Mouse (Mus musculus): ENCODE measurements around the gene Mpi. TPM values are rescaled to one million over a fixed set of nuclear protein-coding genes. Genes with fewer than 3 reads are reported as not detected.

Mpi gene
- polyA plus RNA-seq, 1 experiment = 89.6 TPM

DNA sequence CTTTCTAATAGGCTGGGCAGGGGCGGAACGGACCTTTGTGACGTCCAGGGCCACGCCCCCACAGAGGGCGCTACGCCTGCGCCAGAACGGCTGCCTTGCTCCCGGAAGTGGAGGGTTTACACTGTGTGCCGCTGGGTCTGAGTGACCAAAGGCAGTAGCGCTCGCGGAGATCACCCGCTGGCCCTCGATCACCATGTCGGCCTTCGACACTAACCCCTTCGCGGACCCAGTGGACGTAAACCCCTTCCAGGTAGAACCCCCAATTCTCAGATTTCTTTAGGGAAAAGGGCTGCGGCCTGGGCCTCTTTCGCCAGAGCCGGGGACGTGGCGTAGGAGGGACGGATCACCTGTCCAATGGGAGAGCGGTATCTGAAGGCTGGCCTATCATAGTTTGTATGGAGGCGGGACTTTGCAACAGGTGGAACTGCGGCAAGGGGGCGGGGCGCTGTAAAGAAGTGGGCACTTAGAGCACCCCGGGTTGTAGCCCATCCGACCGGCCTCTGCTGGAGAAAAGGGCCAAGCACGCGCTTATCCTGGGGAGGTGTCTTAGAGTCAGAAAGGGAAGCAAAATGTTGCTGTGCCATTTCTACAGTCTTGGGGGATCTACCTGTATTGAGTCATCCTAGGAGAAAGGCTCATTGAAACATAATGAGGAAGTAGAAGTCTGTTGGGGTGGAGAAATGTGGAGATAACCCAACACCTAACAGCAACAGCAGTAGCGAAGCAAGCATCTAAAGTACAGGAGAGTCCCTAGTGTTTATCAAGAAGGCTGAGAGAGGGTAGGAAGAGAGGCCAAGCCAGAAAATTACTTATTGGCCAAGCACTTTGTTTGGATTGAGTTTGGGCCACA is 8.5 kb upstream of the Mpi start, which contains the start of gene Scamp2:
Gene Scamp2 (plus strand): TSS at position 83 of the 850 bp plus-strand sequence.
- no peaks in the 10 kb centered on the region for H3K27me3 ChIP-seq (ENCODE audit: control insufficient read depth, insufficient read depth, insufficient read length)
- peak within 1 kb of the TSS; percentile 91 for H3K4me2 ChIP-seq (ENCODE audit: low read depth)
- TF ChIP-seq MYOD1 (IDR thresholded peaks at IDR 0.05; ENCODE audit: control insufficient read depth in 1 of 3, insufficient read length in 2 of 3, low read depth in 2 of 3) (peak in 1 of 3 experiments; percentile 70), CEBPB (IDR thresholded peaks at IDR 0.05; ENCODE audit: insufficient read depth, poor library complexity, severe bottlenecking) (no peak), E2F4 (IDR thresholded peaks at IDR 0.05; ENCODE audit: insufficient read depth) (no peak), SRF (IDR thresholded peaks at IDR 0.05; ENCODE audit: control insufficient read depth, insufficient read length, low read depth) (no peak), TCF12 (IDR thresholded peaks at IDR 0.05; ENCODE audit: insufficient read depth, poor library complexity, severe bottlenecking) (no peak), REST (IDR thresholded peaks at IDR 0.05; ENCODE audit: insufficient read depth, insufficient read length) (no peak), MAX (IDR thresholded peaks at IDR 0.05; ENCODE audit: low read depth) (no peak), TCF3 (IDR thresholded peaks at IDR 0.05; ENCODE audit: insufficient read length, low read depth) (no peak), USF1 (IDR thresholded peaks at IDR 0.05; ENCODE audit: low read depth) (no peak), POLR2AphosphoS2 (IDR thresholded peaks at IDR 0.05; ENCODE audit: insufficient read length, low read depth) (peak; percentile 88), POLR2A (IDR thresholded peaks at IDR 0.05; ENCODE audit: insufficient read length, low read depth) (peak; percentile 86), MYOG (IDR thresholded peaks at IDR 0.05; ENCODE audit: control insufficient read depth in 1 of 3, insufficient read depth in 1 of 3, insufficient read length in 2 of 3, low read depth in 2 of 3) (peak; percentile 2 to 72 (median 17))
- peak within 1 kb of the TSS; percentile 57 for H3K4me3 ChIP-seq
- H3K36me3 ChIP-seq (ENCODE audit: control insufficient read depth, insufficient read depth) = no peaks in the 10 kb centered on the region
- H3K79me2 ChIP-seq (ENCODE audit: control insufficient read depth, insufficient read depth) = peaks cover 34% of the 10 kb centered on the region
- H3ac ChIP-seq (ENCODE audit: control insufficient read depth, insufficient read length) = peak within 1 kb of the TSS; percentile 43

DNA sequence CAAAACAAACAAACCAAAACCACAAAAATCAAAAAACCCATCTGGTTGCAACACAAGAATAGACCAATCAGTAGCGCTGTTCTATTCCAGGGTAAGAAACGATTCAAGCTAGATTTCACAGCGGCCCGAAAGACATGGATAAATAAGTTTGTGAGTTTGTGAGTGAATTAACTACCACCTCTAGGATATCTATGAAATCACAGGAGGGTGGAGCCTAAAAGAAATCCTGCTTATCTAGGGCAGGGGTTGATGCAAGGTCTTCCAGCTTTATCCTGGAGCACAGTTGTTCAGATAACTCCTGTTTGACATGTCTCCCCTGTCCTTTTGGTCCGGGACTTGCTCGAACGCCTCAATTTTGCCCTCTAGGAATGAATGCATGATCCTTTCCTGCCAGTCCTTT is 7.7 kb upstream of the Mpi start:
- TF ChIP-seq TCF3 (IDR thresholded peaks at IDR 0.05; ENCODE audit: insufficient read length, low read depth) (no peak), SRF (IDR thresholded peaks at IDR 0.05; ENCODE audit: control insufficient read depth, insufficient read length, low read depth) (no peak), MYOG (IDR thresholded peaks at IDR 0.05; ENCODE audit: control insufficient read depth in 1 of 3, insufficient read depth in 1 of 3, insufficient read length in 2 of 3, low read depth in 2 of 3) (no peak), TCF12 (IDR thresholded peaks at IDR 0.05; ENCODE audit: insufficient read depth, poor library complexity, severe bottlenecking) (no peak), MYOD1 (IDR thresholded peaks at IDR 0.05; ENCODE audit: control insufficient read depth in 1 of 3, insufficient read length in 2 of 3, low read depth in 2 of 3) (no peak), REST (IDR thresholded peaks at IDR 0.05; ENCODE audit: insufficient read depth, insufficient read length) (no peak), POLR2A (IDR thresholded peaks at IDR 0.05; ENCODE audit: insufficient read length, low read depth) (no peak), MAX (IDR thresholded peaks at IDR 0.05; ENCODE audit: low read depth) (no peak), USF1 (IDR thresholded peaks at IDR 0.05; ENCODE audit: low read depth) (no peak), POLR2AphosphoS2 (IDR thresholded peaks at IDR 0.05; ENCODE audit: insufficient read length, low read depth) (no peak), E2F4 (IDR thresholded peaks at IDR 0.05; ENCODE audit: insufficient read depth) (no peak), CEBPB (IDR thresholded peaks at IDR 0.05; ENCODE audit: insufficient read depth, poor library complexity, severe bottlenecking) (no peak)
- Histone ChIP-seq H3K36me3 (ENCODE audit: control insufficient read depth, insufficient read depth) (no peaks in the 10 kb centered on the region), H3K79me2 (ENCODE audit: control insufficient read depth, insufficient read depth) (peaks cover 33% of the 10 kb centered on the region), H3K27me3 (ENCODE audit: control insufficient read depth, insufficient read depth, insufficient read length) (no peaks in the 10 kb centered on the region), H3K4me3 (peak overlapping the region; percentile 57), H3ac (ENCODE audit: control insufficient read depth, insufficient read length) (no peak overlapping the region), H3K4me2 (ENCODE audit: low read depth) (peak overlapping the region; percentile 91)

DNA sequence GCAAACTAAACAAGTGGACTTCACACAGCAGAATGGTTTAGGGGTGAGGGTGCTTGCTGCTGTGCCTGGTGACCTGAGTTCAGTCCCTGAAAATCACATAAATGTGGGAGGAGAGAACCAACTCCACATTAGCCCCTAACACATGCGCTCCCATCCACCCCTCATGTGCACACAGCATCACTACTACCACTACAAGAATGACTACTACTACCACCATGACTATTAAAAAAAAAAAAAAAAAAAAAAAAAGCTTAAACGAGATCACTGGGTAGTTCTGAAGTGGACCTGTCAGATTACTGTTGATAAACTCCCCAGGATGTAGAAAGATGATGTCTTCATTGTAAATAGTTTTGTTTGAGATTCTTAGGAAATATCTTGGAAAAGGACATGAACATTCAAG is 7.0 kb upstream of the Mpi start:
- Histone ChIP-seq H3K27me3 (ENCODE audit: control insufficient read depth, insufficient read depth, insufficient read length) (no peaks in the 10 kb centered on the region), H3K4me3 (no peak overlapping the region), H3ac (ENCODE audit: control insufficient read depth, insufficient read length) (no peak overlapping the region), H3K36me3 (ENCODE audit: control insufficient read depth, insufficient read depth) (no peaks in the 10 kb centered on the region), H3K79me2 (ENCODE audit: control insufficient read depth, insufficient read depth) (peaks cover 26% of the 10 kb centered on the region), H3K4me2 (ENCODE audit: low read depth) (no peak overlapping the region)
- TF ChIP-seq TCF12 (IDR thresholded peaks at IDR 0.05; ENCODE audit: insufficient read depth, poor library complexity, severe bottlenecking) = no peak
- TF ChIP-seq USF1 (IDR thresholded peaks at IDR 0.05; ENCODE audit: low read depth) = no peak
- TF ChIP-seq POLR2A (IDR thresholded peaks at IDR 0.05; ENCODE audit: insufficient read length, low read depth) = no peak
- no peak for TF ChIP-seq MYOG (IDR thresholded peaks at IDR 0.05; ENCODE audit: control insufficient read depth in 1 of 3, insufficient read depth in 1 of 3, insufficient read length in 2 of 3, low read depth in 2 of 3)
- no peak for TF ChIP-seq SRF (IDR thresholded peaks at IDR 0.05; ENCODE audit: control insufficient read depth, insufficient read length, low read depth)

- TF ChIP-seq E2F4 (IDR thresholded peaks at IDR 0.05; ENCODE audit: insufficient read depth) = no peak
- no peak for TF ChIP-seq MYOD1 (IDR thresholded peaks at IDR 0.05; ENCODE audit: control insufficient read depth in 1 of 3, insufficient read length in 2 of 3, low read depth in 2 of 3)
- TF ChIP-seq POLR2A (IDR thresholded peaks at IDR 0.05; ENCODE audit: insufficient read length, low read depth) = no peak
- TF ChIP-seq MAX (IDR thresholded peaks at IDR 0.05; ENCODE audit: low read depth) = no peak
- no peak for TF ChIP-seq SRF (IDR thresholded peaks at IDR 0.05; ENCODE audit: control insufficient read depth, insufficient read length, low read depth)
- no peak for TF ChIP-seq REST (IDR thresholded peaks at IDR 0.05; ENCODE audit: insufficient read depth, insufficient read length)
- TF ChIP-seq POLR2AphosphoS2 (IDR thresholded peaks at IDR 0.05; ENCODE audit: insufficient read length, low read depth) = no peak
- TF ChIP-seq CEBPB (IDR thresholded peaks at IDR 0.05; ENCODE audit: insufficient read depth, poor library complexity, severe bottlenecking) = no peak
- Histone ChIP-seq H3K27me3 (ENCODE audit: control insufficient read depth, insufficient read depth, insufficient read length) (no peaks in the 10 kb centered on the region), H3K79me2 (ENCODE audit: control insufficient read depth, insufficient read depth) (peaks cover 17% of the 10 kb centered on the region), H3ac (ENCODE audit: control insufficient read depth, insufficient read length) (no peak overlapping the region), H3K4me3 (no peak overlapping the region), H3K4me2 (ENCODE audit: low read depth) (no peak overlapping the region), H3K36me3 (ENCODE audit: control insufficient read depth, insufficient read depth) (no peaks in the 10 kb centered on the region)
Observed at GRCm38 (mm10) chr9:57558625-57559024, 6.1 kb upstream of the Mpi start.

All from myocyte (in vitro differentiated cells).